Mouse (Mus musculus) thymus, postnatal 10 days (tissue): Measurements from ENCODE around the gene Dmbx1.

Source experiments
- DNase-seq, 2 experiments: peaks; one replicate each; pipeline ENCODE4 v3.0.0; 2021; ENCODE audit warnings: low spot score in 2 of 2

Gene Dmbx1

GRCm38 (mm10) chr4:115939295-115940102 lies at the start of gene Dmbx1:
Gene Dmbx1, minus strand, starts transcription at chr4:115939926.
- no peak for DNase-seq

GRCm38 (mm10) chr4:115989382-115989781 lies 49.7 kb upstream of the Dmbx1 start:
- no peak for DNase-seq

- DNase-seq, result no peak
These were observed 48.3 kb upstream of the Dmbx1 start for GRCm38 (mm10) chr4:115987858-115988530.

- no peak for DNase-seq
These were observed 47.7 kb upstream of the Dmbx1 start for GRCm38 (mm10) chr4:115987436-115987835.

- DNase-seq, result no peak
These were observed 45.2 kb upstream of the Dmbx1 start for GRCm38 (mm10) chr4:115984967-115985366.

- peak; percentile 28 to 77 for DNase-seq
These were observed 44.4 kb upstream of the Dmbx1 start for GRCm38 (mm10) chr4:115984111-115984510.

- DNase-seq, result peak; percentile 23 to 70
These were observed 41.0 kb upstream of the Dmbx1 start for GRCm38 (mm10) chr4:115980676-115981075.

- no peak for DNase-seq
These were observed 39.7 kb upstream of the Dmbx1 start for GRCm38 (mm10) chr4:115979437-115979836.

- DNase-seq, result no peak
These were observed 39.2 kb upstream of the Dmbx1 start for GRCm38 (mm10) chr4:115978911-115979310.

GRCm38 (mm10) chr4:115972543-115972942 lies 32.8 kb upstream of the Dmbx1 start:
- DNase-seq, result no peak

GRCm38 (mm10) chr4:115964446-115964845 lies 24.7 kb upstream of the Dmbx1 start:
- DNase-seq, result no peak

- no peak for DNase-seq
These were observed 24.0 kb upstream of the Dmbx1 start for GRCm38 (mm10) chr4:115963751-115964150.

GRCm38 (mm10) chr4:115962671-115963412 lies 23.1 kb upstream of the Dmbx1 start:
- no peak for DNase-seq

- no peak for DNase-seq
These were observed 22.3 kb upstream of the Dmbx1 start for GRCm38 (mm10) chr4:115961991-115962390.

- no peak for DNase-seq
These were observed 19.8 kb upstream of the Dmbx1 start for GRCm38 (mm10) chr4:115959546-115959945.

- no peak for DNase-seq
These were observed 15.7 kb upstream of the Dmbx1 start for GRCm38 (mm10) chr4:115955494-115955775.

- no peak for DNase-seq
These were observed 15.1 kb upstream of the Dmbx1 start for GRCm38 (mm10) chr4:115954656-115955493.

GRCm38 (mm10) chr4:115953559-115953958 lies 13.8 kb upstream of the Dmbx1 start:
- no peak for DNase-seq

- peak in 1 of 2 experiments; percentile 46 for DNase-seq
These were observed 13.0 kb upstream of the Dmbx1 start for GRCm38 (mm10) chr4:115952758-115953157.

- DNase-seq, result no peak
These were observed 4.1 kb upstream of the Dmbx1 start for GRCm38 (mm10) chr4:115943669-115944314.

GRCm38 (mm10) chr4:115941242-115941820 lies 1.6 kb upstream of the Dmbx1 start:
- DNase-seq, result no peak
